Mouse (Mus musculus): ENCODE measurements around the gene Adamtsl4. TPM values are rescaled to one million over a fixed set of nuclear protein-coding genes. Genes with fewer than 3 reads are reported as not detected.

Adamtsl4 gene
- polyA plus RNA-seq (2016; fragmentation: Nextera tagmentation; extraction: Ambion mirVana): 0.65 and 1.2 TPM in 2 replicates

GRCm38 (mm10) chr3:95687524-95688421 is at the start of gene Adamtsl4:
Gene Adamtsl4, minus strand, starts transcription at chr3:95687917.
- 5% methylated on average over 48 of the region's 50 CpGs for WGBS
- Histone ChIP-seq H3K36me3 (no peaks in the 10 kb centered on the region), H3K4me1 (peaks cover 28% of the 10 kb centered on the region), H3K27ac (no peak within 1 kb of the TSS), H3K4me3 (peak within 1 kb of the TSS; percentile 34), H3K27me3 (peaks cover 21% of the 10 kb centered on the region), H3K4me2 (replicated peaks) (peak within 1 kb of the TSS; percentile 70), H3K9me3 (replicated peaks) (no peaks in the 10 kb centered on the region), H3K9ac (peak within 1 kb of the TSS; percentile 52)
- ATAC-seq (ENCODE audit: low FRiP score): peak; percentile 70

- Histone ChIP-seq H3K4me3 (no peak overlapping the region), H3K4me2 (replicated peaks) (no peak overlapping the region), H3K27me3 (no peaks in the 10 kb centered on the region), H3K27ac (no peak overlapping the region), H3K9ac (no peak overlapping the region), H3K9me3 (replicated peaks) (no peaks in the 10 kb centered on the region), H3K36me3 (peaks cover 39% of the 10 kb centered on the region), H3K4me1 (no peaks in the 10 kb centered on the region)
- no peak for ATAC-seq (ENCODE audit: low FRiP score)
- 90% methylated on average over 12 of the region's 12 CpGs for WGBS
These were observed 47.5 kb upstream of the Adamtsl4 start for GRCm38 (mm10) chr3:95735071-95735670.

GRCm38 (mm10) chr3:95734092-95734702 is 46.5 kb upstream of the Adamtsl4 start:
- H3K9me3 ChIP-seq (replicated peaks): no peaks in the 10 kb centered on the region
- no peak overlapping the region for H3K4me3 ChIP-seq
- no peak for ATAC-seq (ENCODE audit: low FRiP score)
- H3K27me3 ChIP-seq: no peaks in the 10 kb centered on the region
- H3K27ac ChIP-seq: no peak overlapping the region
- 75% methylated on average over 13 of the region's 13 CpGs for WGBS
- no peak overlapping the region for H3K9ac ChIP-seq
- H3K36me3 ChIP-seq: peaks cover 30% of the 10 kb centered on the region
- H3K4me1 ChIP-seq: no peaks in the 10 kb centered on the region
- no peak overlapping the region for H3K4me2 ChIP-seq (replicated peaks)

GRCm38 (mm10) chr3:95732744-95733521 is 45.2 kb upstream of the Adamtsl4 start:
- 86% methylated on average over 11 of the region's 11 CpGs for WGBS
- Histone ChIP-seq H3K4me1 (no peaks in the 10 kb centered on the region), H3K27me3 (no peaks in the 10 kb centered on the region), H3K9ac (no peak overlapping the region), H3K4me2 (replicated peaks) (no peak overlapping the region), H3K4me3 (no peak overlapping the region), H3K27ac (no peak overlapping the region), H3K36me3 (peaks cover 28% of the 10 kb centered on the region), H3K9me3 (replicated peaks) (no peaks in the 10 kb centered on the region)
- no peak for ATAC-seq (ENCODE audit: low FRiP score)

- Histone ChIP-seq H3K4me2 (replicated peaks) (no peak overlapping the region), H3K4me1 (no peaks in the 10 kb centered on the region), H3K36me3 (peaks cover 25% of the 10 kb centered on the region), H3K27me3 (no peaks in the 10 kb centered on the region), H3K9ac (no peak overlapping the region), H3K4me3 (no peak overlapping the region), H3K27ac (no peak overlapping the region), H3K9me3 (replicated peaks) (no peaks in the 10 kb centered on the region)
- ATAC-seq (ENCODE audit: low FRiP score): no peak
- 98% methylated on average over 9 of the region's 9 CpGs for WGBS
These were observed 44.6 kb upstream of the Adamtsl4 start for GRCm38 (mm10) chr3:95732297-95732696.

GRCm38 (mm10) chr3:95731802-95732201 is 44.1 kb upstream of the Adamtsl4 start:
- WGBS: 94% methylated on average over 4 of the region's 4 CpGs
- Histone ChIP-seq H3K27me3 (no peaks in the 10 kb centered on the region), H3K4me2 (replicated peaks) (no peak overlapping the region)

GRCm38 (mm10) chr3:95730431-95730830 is 42.7 kb upstream of the Adamtsl4 start:
- H3K4me1 ChIP-seq: no peaks in the 10 kb centered on the region
- no peak overlapping the region for H3K9ac ChIP-seq
- H3K27me3 ChIP-seq: no peaks in the 10 kb centered on the region
- H3K36me3 ChIP-seq: 0 out of 2 replicates have a peak, but pooled peaks cover 11% of the 10 kb centered on the region
- 75% methylated on average over 7 of the region's 7 CpGs for WGBS
- H3K4me3 ChIP-seq: no peak overlapping the region
- no peak overlapping the region for H3K4me2 ChIP-seq (replicated peaks)
- H3K27ac ChIP-seq: no peak overlapping the region
- 0 out of 2 replicates have a peak, but pooled peaks have one; percentile 35 for ATAC-seq (ENCODE audit: low FRiP score)
- H3K9me3 ChIP-seq (replicated peaks): no peaks in the 10 kb centered on the region

More at GRCm38 (mm10) chr3:95731802-95732201, 44.1 kb upstream of the Adamtsl4 start:
- Histone ChIP-seq H3K9ac (no peak overlapping the region), H3K27ac (no peak overlapping the region), H3K36me3 (peaks cover 22% of the 10 kb centered on the region), H3K4me3 (no peak overlapping the region), H3K4me1 (no peaks in the 10 kb centered on the region), H3K9me3 (replicated peaks) (no peaks in the 10 kb centered on the region)
- no peak for ATAC-seq (ENCODE audit: low FRiP score)

- H3K27me3 ChIP-seq: no peaks in the 10 kb centered on the region
- H3K4me2 ChIP-seq (replicated peaks): no peak overlapping the region
- H3K36me3 ChIP-seq: no peaks in the 10 kb centered on the region
- H3K27ac ChIP-seq: no peak overlapping the region
- no peak overlapping the region for H3K4me3 ChIP-seq
- H3K4me1 ChIP-seq: no peaks in the 10 kb centered on the region
- H3K9me3 ChIP-seq (replicated peaks): no peaks in the 10 kb centered on the region
- WGBS: 92% methylated on average over 2 of the region's 2 CpGs
- no peak overlapping the region for H3K9ac ChIP-seq
- no peak for ATAC-seq (ENCODE audit: low FRiP score)
These were observed 41.2 kb upstream of the Adamtsl4 start for GRCm38 (mm10) chr3:95728906-95729305.

GRCm38 (mm10) chr3:95726696-95727358 is 39.1 kb upstream of the Adamtsl4 start:
- H3K9ac ChIP-seq: no peak overlapping the region
- H3K4me3 ChIP-seq: no peak overlapping the region
- H3K36me3 ChIP-seq: no peaks in the 10 kb centered on the region
- no peak overlapping the region for H3K27ac ChIP-seq
- no peaks in the 10 kb centered on the region for H3K4me1 ChIP-seq
- no peak for ATAC-seq (ENCODE audit: low FRiP score)
- no peaks in the 10 kb centered on the region for H3K9me3 ChIP-seq (replicated peaks)
- no peaks in the 10 kb centered on the region for H3K27me3 ChIP-seq
- H3K4me2 ChIP-seq (replicated peaks): no peak overlapping the region
- WGBS: 67% methylated on average over 7 of the region's 7 CpGs

- no peaks in the 10 kb centered on the region for H3K9me3 ChIP-seq (replicated peaks)
- no peaks in the 10 kb centered on the region for H3K36me3 ChIP-seq
- no peak overlapping the region for H3K27ac ChIP-seq
- H3K27me3 ChIP-seq: no peaks in the 10 kb centered on the region
- H3K4me3 ChIP-seq: no peak overlapping the region
- no peak overlapping the region for H3K4me2 ChIP-seq (replicated peaks)
- no peak for ATAC-seq (ENCODE audit: low FRiP score)
- H3K9ac ChIP-seq: no peak overlapping the region
- no peaks in the 10 kb centered on the region for H3K4me1 ChIP-seq
- WGBS: 85% methylated on average over 7 of the region's 7 CpGs
These were observed 38.1 kb upstream of the Adamtsl4 start for GRCm38 (mm10) chr3:95725863-95726262.

- H3K27ac ChIP-seq: no peak overlapping the region
- no peak overlapping the region for H3K4me3 ChIP-seq
- H3K4me2 ChIP-seq (replicated peaks): no peak overlapping the region
- ATAC-seq (ENCODE audit: low FRiP score): no peak
- H3K36me3 ChIP-seq: no peaks in the 10 kb centered on the region
- no peak overlapping the region for H3K9ac ChIP-seq
- H3K9me3 ChIP-seq (replicated peaks): no peaks in the 10 kb centered on the region
- no peaks in the 10 kb centered on the region for H3K4me1 ChIP-seq
- 84% methylated on average over 3 of the region's 3 CpGs for WGBS
- H3K27me3 ChIP-seq: no peaks in the 10 kb centered on the region
These were observed 34.7 kb upstream of the Adamtsl4 start for GRCm38 (mm10) chr3:95722386-95722785.
